Mouse (Mus musculus) midbrain, postnatal 0 days (tissue): ENCODE data around the gene Shroom3. TPM values are rescaled to one million over a fixed set of nuclear protein-coding genes. Genes with fewer than 3 reads are reported as not detected.

ENCODE experiments used
- ATAC-seq: fragments of 200-750 bp; cut with Nextera tagmentation; 2 replicates; pipeline ENCODE4 v1.8.0; 2017; ENCODE audit warnings: moderate number of reproducible peaks, mild to moderate bottlenecking, moderate TSS enrichment, moderate library complexity; ENCODE audit not compliant: low FRiP score
- DNase-seq: peaks from one replicate; pipeline ENCODE4 v3.0.0-alpha.2; 2015; ENCODE audit warnings: low spot score
- H3K27ac ChIP-seq: fragments of 300-500 bp; sonication (generic); 2 replicates; pipeline ENCODE4 v1.5.1; 2014; ENCODE audit warnings: low read depth, mild to moderate bottlenecking, low read length, mixed read lengths
- H3K27me3 ChIP-seq: fragments of 300-500 bp; sonication (generic); 2 replicates; pipeline ENCODE4 v1.6.1; 2014; ENCODE audit warnings: low read length, control low read depth, mixed read lengths; ENCODE audit not compliant: insufficient read depth
- H3K36me3 ChIP-seq: fragments of 300-500 bp; sonication (generic); 2 replicates; pipeline ENCODE4 v1.6.1; 2014; ENCODE audit warnings: low read length, control low read depth, mixed read lengths; ENCODE audit not compliant: insufficient read depth
- H3K4me1 ChIP-seq: fragments of 300-500 bp; sonication (generic); 2 replicates; pipeline ENCODE4 v1.6.1; 2014; ENCODE audit warnings: mild to moderate bottlenecking, control low read depth, antibody characterized with exemption, low read length, mixed read lengths; ENCODE audit not compliant: insufficient read depth
- H3K4me2 ChIP-seq: fragments of 300-500 bp; sonication (generic); 2 replicates; pipeline ENCODE4 v1.6.1; 2014; ENCODE audit warnings: low read depth, mild to moderate bottlenecking, low read length, mixed read lengths; ENCODE audit not compliant: poor library complexity, severe bottlenecking
- H3K4me3 ChIP-seq: fragments of 300-500 bp; sonication (generic); 2 replicates; pipeline ENCODE4 v1.5.1; 2014; ENCODE audit warnings: low read depth, mild to moderate bottlenecking, low read length, moderate library complexity
- H3K9ac ChIP-seq: fragments of 300-500 bp; sonication (generic); replicated peaks from 2 replicates; pipeline ENCODE4 v1.6.1; 2014; ENCODE audit warnings: mild to moderate bottlenecking, low read length, moderate library complexity, mixed read lengths; ENCODE audit not compliant: poor library complexity, severe bottlenecking
- H3K9me3 ChIP-seq: fragments of 300-500 bp; sonication (generic); 2 replicates; pipeline ENCODE4 v1.6.1; 2016; ENCODE audit warnings: low read length, control low read depth
- CTCF ChIP-seq: IDR thresholded peaks from 2 replicates; pipeline ENCODE4 v1.5.1; 2016; ENCODE audit warnings: antibody characterized with exemption, mild to moderate bottlenecking
- WGBS: fragments of 180-500 bp; shearing (Covaris S2); extraction: QIAGEN DNeasy Blood & Tissue Kit; methylation state at CpG from one replicate; pipeline ENCODE4 v1.1.7; 2014; 5-methylcytosine and 5-hydroxymethylcytosine counted together
- polyA plus RNA-seq: library from polyadenylated mRNA; unstranded; fragments of >200 nt; fragmentation: Nextera tagmentation; extraction: Ambion mirVana; gene quantifications from 2 replicates; pipeline ENCODE4 v1.2.1, GENCODE M21; 2015
- total RNA-seq: library from RNA; depleted of rRNA; stranded (reverse); fragments of >200 nt; gene quantifications from 2 replicates; pipeline ENCODE4 v1.2.3, GENCODE M21; 2014

Shroom3 gene
- total and polyA plus RNA-seq, 2 experiments from 2014 or later, result 1.2 to 8.1 TPM

DNA sequence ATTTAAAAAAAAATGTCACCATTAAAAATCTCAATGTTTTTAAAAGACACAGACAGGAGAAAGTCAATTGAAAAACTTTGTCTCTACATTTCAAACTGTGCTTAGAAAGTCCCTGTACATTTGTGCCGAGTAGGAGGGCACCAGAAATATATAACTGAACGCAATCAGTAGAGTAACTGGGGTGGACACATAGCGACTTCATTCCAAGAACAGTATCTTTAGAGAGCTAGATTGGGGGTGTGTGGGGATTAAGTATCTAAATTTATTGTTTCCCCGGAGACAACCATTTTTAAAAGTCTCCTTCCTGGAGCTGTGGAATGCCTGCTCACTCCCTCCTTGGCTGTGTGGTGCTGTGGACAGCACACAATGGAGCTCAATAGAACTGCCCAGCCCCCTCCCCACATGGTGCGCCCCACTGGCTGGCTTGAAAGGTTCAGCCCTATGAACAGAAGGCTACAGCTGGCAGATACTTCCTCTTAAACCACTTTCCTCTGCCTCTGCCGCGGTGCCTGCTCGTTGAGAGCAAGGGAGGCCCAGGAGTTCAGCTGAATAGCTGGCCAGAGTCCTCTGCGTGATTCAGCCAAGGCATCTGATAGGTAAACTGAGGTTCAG lies 127.8 kb downstream of the Shroom3 start:
- Histone ChIP-seq H3K9ac (no peak overlapping the region), H3K27ac (no peak overlapping the region), H3K36me3 (no peaks in the 10 kb centered on the region), H3K4me1 (no peaks in the 10 kb centered on the region), H3K4me2 (no peak overlapping the region), H3K4me3 (no peak overlapping the region), H3K27me3 (no peaks in the 10 kb centered on the region), H3K9me3 (no peaks in the 10 kb centered on the region)
- DNase-seq (peak; percentile 45), ATAC-seq (no peak)
- 17% methylated on average over 9 of the region's 9 CpGs for WGBS
- TF ChIP-seq CTCF, result no peak

DNA sequence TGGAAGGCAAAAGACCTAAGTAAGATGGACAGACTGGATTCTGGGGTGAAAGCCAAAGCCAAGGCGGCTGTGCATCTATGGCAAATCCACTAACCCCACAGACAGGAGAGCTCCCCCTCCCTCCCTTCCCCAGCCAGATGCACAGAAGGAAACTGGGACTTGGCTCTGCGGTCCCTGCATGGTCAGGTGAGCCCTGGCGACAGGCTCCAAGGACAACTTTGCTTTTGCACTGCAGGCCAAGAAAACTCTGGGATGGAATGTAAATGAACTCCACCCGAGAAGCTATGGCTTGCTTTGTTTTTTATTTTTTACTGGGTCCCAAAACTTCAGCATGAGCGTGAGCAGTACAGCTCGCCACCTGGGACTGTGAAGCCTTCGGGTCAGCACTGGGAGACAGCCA lies 128.5 kb downstream of the Shroom3 start:
- ATAC-seq (no peak), DNase-seq (no peak)
- Histone ChIP-seq H3K9me3 (no peaks in the 10 kb centered on the region), H3K27ac (no peak overlapping the region), H3K27me3 (no peaks in the 10 kb centered on the region), H3K4me3 (no peak overlapping the region), H3K9ac (no peak overlapping the region), H3K4me1 (no peaks in the 10 kb centered on the region), H3K36me3 (no peaks in the 10 kb centered on the region), H3K4me2 (no peak overlapping the region)
- 35% methylated on average over 7 of the region's 7 CpGs for WGBS
- TF ChIP-seq CTCF, result no peak

DNA sequence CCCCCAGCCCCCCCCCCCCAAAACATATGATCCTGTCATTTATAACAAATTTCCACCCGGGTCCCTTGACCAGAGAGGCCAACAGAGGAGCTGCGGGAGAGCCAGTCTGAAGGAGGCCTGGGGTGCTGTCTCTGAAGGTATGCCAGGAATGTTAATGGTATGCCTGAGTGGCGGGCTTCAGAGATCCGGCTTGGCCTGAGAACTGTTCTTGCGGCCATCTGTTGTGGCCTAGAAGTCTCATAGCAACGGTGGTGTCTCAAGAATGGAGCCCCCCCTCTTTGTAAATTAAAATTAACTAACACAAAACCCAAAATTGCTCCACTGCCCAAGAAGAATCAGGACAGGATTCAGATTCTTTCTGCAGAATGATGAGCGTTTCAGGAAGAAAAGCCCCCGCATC lies 129.7 kb downstream of the Shroom3 start:
- ATAC-seq (no peak), DNase-seq (peak; percentile 41)
- no peak overlapping the region for H3K9ac ChIP-seq
- no peaks in the 10 kb centered on the region for H3K4me1 ChIP-seq
- no peaks in the 10 kb centered on the region for H3K36me3 ChIP-seq
- 9% methylated on average over 8 of the region's 8 CpGs for WGBS
- no peak overlapping the region for H3K4me3 ChIP-seq
- TF ChIP-seq CTCF, result no peak
- no peaks in the 10 kb centered on the region for H3K27me3 ChIP-seq
- H3K27ac ChIP-seq, result no peak overlapping the region
- H3K4me2 ChIP-seq, result no peak overlapping the region
- no peaks in the 10 kb centered on the region for H3K9me3 ChIP-seq

DNA sequence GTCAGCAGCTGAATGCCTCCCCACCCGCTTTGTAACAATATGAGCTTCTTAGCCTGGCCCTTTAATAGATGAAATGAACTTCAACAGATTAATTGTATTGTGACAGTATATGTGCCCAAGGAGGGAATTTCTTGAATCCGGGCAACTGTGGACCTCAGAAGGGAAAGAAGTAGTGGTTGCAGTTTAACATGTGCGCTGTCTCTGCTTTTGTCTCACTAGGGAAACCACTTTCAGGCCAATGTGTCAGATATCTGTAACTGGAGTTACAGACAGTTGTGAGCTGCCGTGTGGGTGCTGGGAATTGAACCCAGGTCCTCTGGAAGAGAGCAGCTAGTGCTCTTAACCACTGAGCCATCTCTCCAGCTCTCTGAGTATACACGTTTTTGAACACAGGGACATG lies 130.3 kb downstream of the Shroom3 start:
- Histone ChIP-seq H3K4me2 (no peak overlapping the region), H3K9me3 (no peaks in the 10 kb centered on the region), H3K27me3 (no peaks in the 10 kb centered on the region), H3K9ac (no peak overlapping the region), H3K36me3 (no peaks in the 10 kb centered on the region), H3K4me3 (no peak overlapping the region), H3K4me1 (no peaks in the 10 kb centered on the region), H3K27ac (no peak overlapping the region)
- no peak for TF ChIP-seq CTCF
- whole genome bisulfite sequencing, result 71% methylated on average over 5 of the region's 5 CpGs
- DNase-seq, result no peak
- no peak for ATAC-seq

DNA sequence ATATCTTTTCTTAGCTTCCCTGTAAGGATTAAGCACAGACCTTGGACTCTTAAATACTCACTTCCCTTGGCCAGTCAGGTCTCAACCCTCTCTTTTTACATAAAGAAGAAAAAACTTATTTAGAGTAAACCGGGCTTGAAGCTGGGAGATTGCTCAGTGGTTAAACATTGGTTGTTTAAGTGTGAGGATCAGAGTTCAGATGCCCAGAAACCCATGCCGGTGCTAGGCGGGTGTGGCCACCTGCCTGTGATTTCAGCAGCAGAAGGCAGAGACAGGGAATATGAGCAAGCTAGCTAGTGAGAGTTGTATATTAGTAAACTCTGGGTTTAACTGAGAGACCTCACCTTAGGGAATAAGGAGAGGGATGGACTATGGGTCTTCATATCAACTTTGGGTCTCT lies 131.4 kb downstream of the Shroom3 start:
- H3K4me1 ChIP-seq, result no peaks in the 10 kb centered on the region
- H3K9ac ChIP-seq, result no peak overlapping the region
- WGBS, result 85% methylated on average over 3 of the region's 3 CpGs
- ATAC-seq, result no peak
- H3K4me3 ChIP-seq, result no peak overlapping the region
- no peak for DNase-seq
- no peak overlapping the region for H3K4me2 ChIP-seq
- no peaks in the 10 kb centered on the region for H3K36me3 ChIP-seq
- H3K27me3 ChIP-seq, result no peaks in the 10 kb centered on the region
- H3K27ac ChIP-seq, result no peak overlapping the region
- no peaks in the 10 kb centered on the region for H3K9me3 ChIP-seq
- no peak for TF ChIP-seq CTCF

DNA sequence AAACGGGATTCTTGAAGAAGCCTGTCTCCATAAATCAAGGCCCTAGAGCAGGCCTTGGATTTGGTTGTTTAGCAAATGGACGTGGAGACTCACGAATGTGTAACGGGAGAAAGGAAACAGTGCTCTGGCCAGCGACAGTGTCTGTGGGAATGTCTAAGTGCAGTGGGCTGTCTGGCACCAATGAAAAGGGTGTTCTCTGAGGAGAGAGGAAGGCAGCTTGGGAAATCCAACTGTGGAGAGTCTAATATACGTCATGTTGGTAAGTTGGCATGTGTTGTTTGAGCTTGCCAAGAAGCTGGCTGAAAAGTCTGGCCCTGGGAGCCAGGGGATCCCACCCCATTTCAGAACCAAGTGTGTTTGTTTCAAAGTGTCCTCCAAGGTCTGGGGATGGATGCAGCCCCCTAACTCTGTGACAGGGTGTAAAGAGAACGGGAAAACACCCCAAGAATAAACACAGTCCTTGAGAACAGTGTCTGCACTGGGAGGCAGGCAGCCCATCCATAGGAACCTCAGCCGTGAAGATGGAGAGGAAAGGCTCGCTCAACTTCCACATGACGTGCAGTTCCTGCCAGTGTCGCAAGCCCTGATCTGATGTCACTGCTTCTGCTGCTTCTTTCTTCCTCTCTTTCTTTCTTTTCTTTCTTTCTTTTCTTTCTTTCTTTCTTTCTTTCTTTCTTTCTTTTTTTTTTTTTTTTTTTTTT lies 134.0 kb downstream of the Shroom3 start:
- Histone ChIP-seq H3K4me1 (no peaks in the 10 kb centered on the region), H3K36me3 (no peaks in the 10 kb centered on the region), H3K27me3 (no peaks in the 10 kb centered on the region), H3K9ac (no peak overlapping the region), H3K9me3 (no peaks in the 10 kb centered on the region), H3K27ac (no peak overlapping the region), H3K4me2 (no peak overlapping the region), H3K4me3 (no peak overlapping the region)
- DNase-seq (peak; percentile 37), ATAC-seq (no peak; the same call in 1 of the 2 replicates)
- WGBS, result 74% methylated on average over 11 of the region's 11 CpGs
- no peak for TF ChIP-seq CTCF
